Mouse (Mus musculus) right cerebral cortex, adult 18-20 months (tissue): ENCODE data around the gene Agpat1.

ENCODE experiments used
- DNase-seq: peaks from one replicate; pipeline ENCODE4 v3.0.0; 2022; ENCODE audit warnings: mixed read lengths

Agpat1 gene

DNA sequence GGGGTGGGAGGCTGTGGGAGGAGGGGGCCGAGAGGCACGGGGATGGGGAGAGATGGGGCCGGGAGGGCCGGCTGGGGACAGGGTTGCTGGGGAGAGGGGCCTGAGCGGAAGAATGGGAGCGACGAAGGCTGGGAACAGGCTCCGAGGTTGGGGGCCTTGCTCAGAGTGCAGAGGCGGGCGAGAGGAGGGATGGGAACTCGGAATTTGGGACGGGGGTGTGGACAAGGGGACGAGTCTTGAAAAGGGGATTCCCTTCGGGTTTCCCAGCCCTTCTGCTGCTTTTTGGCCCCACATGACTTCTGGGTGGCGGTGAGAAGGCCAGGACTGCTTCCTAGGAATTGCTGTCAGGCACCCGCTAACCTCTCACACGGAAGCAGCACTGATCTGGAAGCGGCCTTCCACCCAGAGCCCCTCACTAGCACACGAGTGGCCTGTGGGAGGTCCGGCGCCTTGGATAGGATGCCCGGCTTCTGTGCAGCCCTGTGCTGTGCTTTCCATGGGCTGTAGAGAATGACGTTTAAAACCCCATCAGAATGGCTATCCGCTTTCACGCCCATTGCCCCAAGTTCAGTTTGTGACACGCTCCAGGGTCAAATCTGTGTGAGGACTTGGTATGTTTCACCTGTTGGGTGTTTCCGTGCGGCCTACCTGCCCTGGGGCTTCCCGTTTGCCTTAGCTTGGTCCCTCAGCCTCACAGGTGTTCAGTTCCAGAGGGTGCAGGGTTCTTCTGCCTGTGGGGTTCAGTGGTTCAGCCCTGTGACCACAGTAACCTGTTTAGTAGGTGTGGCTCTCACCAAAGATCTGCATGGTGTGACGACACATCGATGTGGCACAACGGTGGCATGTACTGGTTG, 2.4 kb downstream of the Agpat1 start:
- no peak for DNase-seq

DNA sequence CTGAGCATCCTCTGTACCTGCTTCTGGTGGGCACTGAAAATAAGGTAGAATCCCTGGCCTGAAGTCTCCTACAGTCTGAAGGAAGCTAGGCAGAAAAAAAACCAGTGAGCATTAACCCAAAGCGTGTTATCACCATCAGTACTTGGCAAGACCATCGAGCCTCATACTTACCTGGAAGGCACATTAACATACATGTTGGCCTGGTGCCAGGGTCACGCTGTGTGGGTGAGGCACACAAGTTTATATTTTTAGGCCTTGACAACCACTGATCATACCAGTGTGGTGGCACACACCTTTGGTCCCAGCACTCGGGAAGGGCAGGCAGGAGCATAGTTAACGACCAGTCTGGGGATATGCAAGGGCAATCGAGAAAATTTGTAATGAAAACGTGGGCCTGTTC, 3.9 kb downstream of the Agpat1 start:
- DNase-seq = no peak

DNA sequence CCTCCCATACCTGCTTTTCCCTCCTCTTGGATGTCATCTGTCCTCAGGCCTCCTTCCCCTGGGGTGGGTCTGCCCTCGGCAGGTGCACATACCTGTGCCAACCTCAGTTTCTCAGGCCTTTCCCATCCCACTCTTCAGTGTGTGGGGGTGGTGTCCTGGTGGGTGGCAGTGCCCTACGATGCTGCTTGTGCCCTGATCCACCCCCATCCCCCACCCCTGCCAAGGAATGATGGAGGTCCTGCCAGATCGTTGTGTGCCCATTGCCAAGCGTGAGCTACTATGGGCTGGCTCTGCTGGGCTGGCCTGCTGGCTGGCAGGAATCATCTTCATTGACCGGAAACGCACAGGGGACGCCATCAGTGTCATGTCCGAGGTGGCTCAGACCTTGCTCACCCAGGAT, 7.0 kb downstream of the Agpat1 start:
- DNase-seq = no peak

DNA sequence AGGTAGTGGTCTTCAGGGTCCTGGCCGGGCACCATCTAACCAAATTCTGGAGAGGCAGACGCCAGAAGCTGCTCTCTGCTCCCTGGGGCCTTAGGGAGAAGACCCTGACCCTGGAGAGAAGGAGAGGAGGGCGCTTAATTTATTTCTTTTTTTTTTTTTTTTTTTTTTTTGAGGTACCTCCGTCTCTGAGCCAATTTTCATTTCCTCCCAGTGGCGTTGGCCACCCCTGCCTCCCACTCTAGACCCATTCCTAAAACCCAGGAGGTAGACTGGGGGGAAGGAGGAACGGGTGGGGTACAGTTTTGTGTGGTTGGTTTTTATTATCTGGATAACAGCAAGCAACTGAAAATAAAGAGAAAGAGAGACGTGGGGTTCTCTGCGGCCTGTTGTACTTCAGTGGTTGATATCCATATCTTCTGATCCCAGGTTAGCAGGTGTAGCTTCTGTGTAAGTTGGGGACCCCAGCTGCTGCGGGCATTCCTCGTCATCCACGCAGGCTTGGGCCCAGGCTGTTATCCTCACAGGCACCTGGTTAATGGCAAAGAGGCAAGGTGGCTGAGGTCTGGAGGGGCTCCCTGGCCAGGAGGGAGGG, 9.1 kb downstream of the Agpat1 start:
- no peak for DNase-seq

DNA sequence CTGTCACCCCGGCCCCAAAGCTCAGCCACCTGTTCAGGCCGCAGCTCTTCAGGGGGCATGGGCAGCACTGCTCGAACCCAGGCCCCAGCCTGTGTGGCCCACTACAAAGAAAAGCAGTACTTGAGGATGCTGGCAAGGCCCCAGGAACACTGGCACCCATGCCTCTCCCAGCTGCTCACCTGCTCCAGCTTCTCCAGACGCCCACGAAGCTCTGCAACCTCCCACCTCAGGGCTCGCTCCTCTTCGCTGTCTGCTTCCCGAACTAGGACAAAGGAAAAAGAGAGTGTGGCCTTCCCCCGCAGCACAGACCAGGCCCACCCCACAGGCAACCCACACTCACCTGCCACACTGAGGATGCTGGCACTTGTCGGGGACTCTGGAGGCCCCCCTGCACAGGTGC, 9.8 kb downstream of the Agpat1 start:
- peak; percentile 60 for DNase-seq

DNA sequence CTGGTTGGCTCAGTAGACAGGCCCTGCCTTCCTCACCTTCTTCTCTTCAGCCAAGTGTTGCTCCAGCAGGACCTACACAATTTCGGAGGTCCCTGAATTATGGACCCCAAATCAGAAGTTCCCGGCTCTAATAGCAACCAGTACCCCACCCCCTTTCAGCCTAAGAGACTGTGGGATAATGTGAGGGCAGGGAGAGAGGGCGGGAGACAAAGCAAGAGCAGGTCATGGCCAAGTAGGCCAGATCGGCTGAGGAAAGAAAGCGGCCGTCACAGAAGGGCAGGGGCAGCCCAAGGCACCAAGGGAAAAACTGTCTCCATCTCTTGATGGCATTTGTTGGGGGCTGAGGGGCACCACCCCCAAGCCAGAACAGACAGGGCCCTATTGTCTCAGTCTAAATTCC, 11.8 kb downstream of the Agpat1 start, which contains the start of gene Egfl8:
Gene Egfl8 (minus strand): TSS at position 101 of the 400 bp plus-strand sequence.
- DNase-seq = no peak

DNA sequence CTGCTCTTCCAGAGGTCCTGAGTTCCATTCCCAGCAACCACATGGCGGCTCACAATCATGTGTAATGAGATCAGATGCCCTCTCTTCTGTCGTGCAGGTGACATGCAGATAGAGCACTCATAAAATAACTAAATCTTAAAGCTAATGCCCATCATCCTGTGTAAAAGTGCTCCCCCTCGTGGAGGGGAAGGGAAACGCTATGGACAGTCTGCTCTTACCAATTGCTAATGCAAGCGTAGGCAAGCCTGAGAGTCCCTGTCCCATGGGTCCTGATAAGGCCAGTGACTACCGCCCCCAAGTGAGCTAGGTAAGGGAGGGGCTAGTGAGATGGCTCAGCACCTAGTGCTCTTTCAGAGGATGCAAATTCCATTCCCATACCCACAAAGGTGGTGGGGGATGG, 14.9 kb downstream of the Agpat1 start:
- DNase-seq = no peak

DNA sequence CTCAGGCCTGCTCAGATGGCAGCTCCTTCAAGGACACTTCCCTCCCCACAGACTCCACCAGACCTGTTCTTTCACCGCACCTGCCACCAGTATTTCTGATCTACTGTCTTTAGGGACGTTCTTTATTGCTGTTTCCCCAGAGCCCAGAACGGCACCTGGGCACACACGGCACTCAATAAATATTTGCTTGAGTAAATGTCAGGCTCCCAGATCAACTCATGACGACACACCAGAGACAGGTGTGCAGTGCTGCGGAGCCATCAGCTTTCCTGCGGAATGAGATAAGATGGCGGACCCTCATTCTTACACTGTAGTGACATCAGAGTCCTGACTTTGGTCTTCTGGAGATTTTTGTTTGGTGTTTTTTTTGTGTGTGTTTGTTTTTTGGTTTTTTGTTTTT, 16.9 kb downstream of the Agpat1 start:
- DNase-seq = no peak

DNA sequence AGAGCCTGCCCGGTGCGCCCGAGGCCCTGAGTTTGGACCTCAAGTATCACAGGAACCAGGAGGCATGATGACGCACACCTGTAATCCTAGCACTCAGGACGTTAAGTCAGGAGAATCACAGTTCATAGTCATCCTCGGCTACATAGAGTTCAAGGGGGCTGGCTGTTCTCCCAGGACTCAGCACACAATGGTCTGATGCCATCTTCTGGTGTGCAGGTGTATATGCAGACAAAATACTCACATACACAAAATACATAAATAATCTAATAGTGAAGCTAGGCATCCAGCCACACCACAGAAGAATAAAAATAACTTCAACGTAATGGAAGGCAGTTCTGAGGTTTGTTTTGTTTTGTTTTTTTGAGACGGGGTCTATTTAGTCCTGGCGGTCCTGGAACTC, 19.1 kb downstream of the Agpat1 start:
- DNase-seq = no peak

DNA sequence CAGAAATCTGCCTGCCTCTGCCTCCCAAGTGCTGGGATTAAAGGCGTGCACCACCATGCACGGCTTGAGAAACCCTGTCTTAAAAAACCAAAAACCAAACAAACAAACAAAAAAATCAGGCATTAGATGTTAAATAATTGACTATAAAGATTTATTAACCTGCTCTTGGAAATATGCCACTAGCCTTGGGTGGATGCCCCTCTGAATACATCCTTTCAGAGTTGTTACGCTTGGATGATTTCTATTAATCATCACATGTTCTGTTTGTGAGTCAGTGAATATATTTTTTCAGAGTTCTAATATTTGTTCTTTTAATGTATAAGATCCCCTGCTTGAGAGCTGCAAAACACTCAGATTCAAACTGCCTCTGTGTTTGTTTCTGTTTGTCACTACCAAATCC, 20.9 kb downstream of the Agpat1 start:
- no peak for DNase-seq

DNA sequence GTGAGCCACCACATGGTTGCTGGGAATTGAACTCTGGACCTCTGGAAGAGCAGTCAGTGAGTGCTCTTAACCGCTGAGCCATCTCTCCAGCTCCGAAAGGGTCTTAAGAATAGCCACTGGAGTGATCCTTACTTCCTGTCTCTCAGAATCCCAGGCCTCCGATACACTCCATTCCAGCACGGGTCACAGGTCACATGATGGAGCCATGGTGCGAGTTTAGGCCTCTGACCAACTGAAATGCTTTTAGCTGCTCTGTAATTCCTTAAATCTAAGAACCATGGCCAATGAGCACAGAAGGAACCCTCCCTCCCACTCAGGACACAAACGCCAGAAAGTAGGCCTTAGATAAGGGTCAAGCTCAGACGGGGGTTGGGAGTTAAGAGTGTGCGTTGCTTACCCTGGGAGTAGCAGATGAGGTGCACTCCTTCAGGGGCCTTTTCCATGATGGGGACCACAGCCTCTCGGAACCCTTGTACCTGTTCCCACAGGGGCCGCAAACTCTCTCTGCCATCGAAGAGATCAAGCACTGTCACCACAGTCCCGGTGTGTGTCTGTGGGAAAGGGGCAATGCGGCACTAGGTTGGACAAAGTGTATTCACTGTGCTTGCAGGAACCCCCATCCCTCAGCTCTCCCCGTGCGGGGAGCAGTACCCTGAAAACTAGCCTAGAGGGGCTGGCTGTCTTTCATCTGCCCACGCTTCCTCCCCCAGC, 22.2 kb downstream of the Agpat1 start:
- DNase-seq = no peak

DNA sequence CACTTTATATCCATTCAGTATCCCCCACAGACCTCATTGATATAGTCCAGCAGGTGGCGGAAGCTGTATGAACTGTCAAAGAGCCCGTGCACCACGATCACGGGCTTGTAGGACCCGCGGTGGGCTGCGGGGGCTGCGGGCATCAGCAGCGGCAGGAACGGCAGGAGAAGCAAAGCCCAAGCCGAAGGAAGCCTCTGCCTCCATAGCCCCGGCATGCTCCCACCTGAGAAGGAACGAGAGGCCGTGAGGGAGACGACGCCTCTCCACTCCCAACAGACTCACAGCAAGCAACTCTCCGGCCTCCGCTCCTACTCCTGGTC, 22.7 kb downstream of the Agpat1 start:
- no peak for DNase-seq

DNA sequence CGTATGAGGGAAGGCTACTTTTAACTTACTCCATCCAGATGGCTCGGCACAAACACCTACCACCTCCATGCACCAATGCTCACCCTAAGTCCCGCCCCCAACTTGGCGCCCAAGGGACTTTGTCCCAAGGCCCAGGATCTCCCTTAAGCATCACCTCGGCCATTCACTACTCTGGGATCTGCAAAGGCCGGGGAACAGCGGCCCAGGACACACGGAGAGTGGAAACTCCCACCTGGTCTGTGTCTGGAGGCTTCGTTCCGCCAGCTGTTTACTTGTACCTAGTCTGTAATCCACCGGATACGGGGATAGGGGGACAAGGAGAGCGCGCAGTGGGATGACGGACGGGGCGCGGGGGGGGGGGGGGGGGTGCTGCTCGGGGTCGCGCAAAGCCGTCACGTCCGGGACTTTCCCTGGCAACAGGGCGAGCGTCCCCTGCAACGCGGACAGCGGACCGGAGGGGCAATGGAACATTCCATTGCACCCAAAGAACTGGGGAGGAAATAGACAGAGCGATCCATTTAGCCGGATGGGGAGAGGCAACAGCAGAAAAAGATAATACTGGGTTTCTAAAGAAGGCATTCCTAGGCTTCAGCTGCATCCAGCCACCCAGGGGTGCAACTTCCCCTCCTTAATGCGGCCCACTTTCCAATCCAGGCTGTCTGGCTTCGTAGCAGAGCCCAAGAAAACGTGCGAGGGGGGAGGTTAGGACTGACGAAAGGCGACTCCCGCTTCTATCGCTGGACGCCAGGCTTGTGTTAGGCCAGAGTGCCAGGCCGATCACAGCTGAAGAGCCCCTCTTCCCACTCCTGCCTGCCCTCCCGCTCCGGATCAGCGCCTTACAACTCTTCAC, 23.3 kb downstream of the Agpat1 start:
- peak; percentile 91 for DNase-seq

DNA sequence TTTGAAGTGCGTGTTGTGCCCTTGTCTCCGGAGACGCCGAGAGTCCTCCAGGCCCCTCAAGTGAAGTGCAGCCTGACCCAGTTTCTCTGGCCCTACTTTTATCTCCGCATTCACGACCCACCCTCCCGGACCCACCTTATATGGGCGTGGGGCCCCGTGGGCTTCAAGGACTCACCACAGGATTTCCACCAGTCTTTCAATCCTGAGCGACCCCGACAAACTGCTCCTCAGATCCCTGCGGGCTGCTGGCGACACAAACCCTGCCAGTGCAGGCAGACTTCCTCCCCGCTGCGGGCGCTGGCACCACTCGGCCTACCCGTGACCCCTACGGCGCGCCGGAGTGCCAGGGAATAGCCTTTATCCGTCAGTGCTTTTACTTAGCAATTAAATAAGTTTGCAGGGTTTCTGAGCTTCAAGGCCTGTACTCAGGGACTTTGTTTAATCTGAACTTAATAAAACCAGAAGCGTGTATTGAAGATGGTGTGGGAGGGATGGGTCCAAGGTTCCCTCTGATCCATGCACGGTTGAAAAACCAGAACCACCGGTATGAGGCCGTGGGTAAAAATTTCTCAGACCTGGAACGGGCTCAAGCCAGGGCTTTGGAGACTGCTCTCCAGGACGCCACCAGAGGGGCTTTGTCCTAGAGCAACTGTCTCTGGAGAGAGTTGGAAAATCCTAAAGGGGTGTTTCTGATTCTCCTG, 24.0 kb downstream of the Agpat1 start, which contains the start of gene Ppt2:
Gene Ppt2 (minus strand): TSS at position 568 of the 701 bp plus-strand sequence.
- DNase-seq = no peak

DNA sequence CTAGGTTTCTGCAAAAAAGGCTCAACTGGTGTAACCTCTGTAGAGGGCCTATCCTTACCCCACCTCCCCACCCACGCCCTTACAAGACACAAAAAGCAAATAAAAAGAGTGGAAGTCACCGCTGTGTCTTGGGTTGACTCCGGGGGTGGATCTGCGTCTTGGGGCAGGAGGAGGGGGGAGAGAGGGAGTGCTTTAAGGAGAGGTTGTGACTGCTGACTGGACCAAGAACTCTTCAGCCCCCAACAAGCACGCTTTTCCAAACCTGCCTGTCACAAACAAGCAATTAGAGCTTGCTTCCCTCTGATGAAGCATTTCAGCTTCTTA, 24.5 kb downstream of the Agpat1 start:
- DNase-seq = no peak

DNA sequence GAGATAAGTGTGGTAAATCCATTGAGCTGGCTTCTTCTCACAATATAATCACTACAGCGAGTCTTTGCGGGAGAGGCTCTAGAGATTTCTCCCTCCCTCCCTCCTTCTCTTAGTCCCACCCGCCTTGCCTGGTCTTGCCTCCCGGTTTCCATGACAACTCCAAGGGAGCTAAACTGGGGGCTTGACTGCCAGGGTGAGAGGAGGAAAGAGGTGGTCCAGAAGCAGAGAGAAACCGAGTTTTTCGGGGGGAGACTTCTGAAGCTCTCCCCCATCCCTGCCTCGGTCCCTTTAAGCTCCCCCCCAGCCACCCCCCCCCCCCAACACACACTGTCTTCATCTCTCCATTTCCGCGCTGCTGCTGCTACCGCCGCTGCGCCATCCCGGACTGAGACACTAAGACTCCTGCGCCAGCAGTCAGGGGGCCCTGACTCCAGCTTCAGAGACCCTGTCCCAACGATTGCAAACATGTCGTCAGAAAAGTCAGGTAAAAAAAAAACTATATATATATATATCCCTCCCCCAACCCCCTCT, 25.2 kb downstream of the Agpat1 start, which contains the start of gene Prrt1:
Gene Prrt1 (plus strand): TSS at position 313 of the 531 bp plus-strand sequence.
- DNase-seq = peak; percentile 78

DNA sequence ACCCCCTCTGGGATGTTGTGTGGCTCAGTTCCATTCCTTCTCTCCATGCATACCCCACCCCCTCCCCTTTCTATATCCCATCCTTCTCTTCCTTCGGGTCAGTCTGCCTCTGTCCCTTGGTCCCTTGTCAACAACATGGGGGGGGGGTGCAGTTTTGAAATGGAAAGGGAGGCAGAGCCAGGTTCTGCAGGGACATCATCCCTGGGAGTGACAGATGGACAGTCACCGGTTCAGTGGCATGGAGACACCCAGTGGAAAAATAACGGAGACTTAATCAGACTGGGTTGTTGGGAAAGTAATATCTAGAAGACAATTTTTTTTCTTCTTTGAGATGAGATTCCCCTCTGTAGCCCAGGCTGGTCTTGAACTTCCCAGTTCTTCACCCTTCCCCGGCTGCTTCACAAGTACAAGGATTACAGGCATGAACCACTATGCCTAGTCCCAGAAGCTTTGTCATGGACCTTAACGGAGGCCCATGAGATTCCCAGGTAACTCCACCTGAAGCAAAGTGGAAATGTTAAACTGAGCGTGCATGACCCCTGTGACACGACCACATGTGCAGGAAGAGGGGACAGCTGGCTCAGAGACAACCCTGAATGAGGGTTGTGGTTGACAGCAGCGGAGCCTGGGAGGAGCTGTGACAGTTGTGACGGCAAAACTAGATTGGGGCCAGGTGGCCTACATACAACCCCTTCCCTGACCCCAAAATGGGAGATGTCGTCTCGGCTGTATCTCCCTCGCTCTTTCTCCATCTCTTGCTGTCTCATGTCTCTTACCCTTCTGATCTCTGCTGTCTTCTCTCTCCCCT, 25.9 kb downstream of the Agpat1 start:
- DNase-seq = no peak

DNA sequence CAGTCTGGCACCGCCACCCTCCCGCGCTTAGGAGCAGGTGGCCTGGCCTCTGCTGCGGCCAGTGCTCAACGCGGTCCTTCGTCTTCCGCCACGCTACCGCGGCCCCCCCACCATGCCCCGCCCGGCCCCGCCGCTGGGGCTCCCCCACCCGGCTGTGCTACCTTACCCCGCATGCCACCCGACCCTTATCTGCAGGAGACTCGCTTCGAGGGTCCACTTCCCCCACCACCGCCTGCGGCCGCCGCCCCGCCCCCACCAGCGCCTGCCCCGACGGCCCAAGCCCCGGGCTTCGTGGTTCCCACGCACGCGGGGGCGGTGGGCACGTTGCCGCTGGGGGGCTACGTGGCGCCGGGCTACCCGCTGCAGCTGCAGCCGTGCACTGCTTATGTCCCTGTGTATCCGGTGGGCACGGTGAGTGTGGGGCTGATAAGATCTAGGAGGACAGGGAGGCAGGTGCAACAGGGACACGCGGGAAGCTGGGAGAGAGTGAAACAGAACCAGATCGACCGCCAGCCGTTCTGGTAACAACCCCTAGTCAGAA, 26.8 kb downstream of the Agpat1 start:
- DNase-seq = no peak

DNA sequence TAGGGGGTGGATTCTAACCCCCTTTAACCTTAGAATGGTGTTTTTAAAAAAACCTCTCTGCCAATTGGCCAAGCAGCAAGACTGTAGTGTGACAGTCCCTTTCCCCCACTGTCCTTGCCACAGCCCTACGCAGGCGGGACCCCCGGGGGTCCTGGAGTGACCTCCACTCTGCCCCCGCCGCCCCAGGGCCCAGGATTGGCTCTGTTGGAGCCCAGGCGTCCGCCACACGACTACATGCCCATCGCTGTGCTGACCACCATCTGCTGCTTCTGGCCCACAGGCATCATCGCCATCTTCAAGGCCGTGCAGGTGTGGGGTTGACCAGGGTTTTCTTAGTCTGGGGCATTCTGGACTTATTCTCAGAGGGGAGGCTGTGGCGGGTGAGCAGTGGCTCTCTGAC, 27.6 kb downstream of the Agpat1 start:
- no peak for DNase-seq

DNA sequence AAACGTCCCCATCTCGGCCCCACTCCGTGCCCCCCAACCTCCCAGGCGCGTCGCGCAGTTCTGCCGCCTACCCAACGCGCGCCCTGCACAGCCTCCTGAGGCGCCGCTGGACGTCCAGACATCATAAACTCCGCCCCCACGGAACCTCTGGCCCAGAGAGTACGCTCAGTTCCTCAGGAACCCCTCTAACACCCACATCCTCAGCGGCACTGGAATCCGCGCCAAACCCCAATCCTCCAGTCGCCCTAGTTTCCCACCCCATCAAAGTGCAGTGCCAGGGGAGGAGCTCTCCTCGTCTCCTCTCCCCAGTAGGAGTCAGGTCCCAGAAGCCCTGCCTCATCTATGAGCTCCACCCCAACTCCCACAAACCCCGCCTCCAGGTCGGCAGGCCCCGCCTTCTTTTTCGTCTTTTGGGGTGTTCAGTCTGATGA, 28.2 kb downstream of the Agpat1 start:
- DNase-seq = peak; percentile 94

DNA sequence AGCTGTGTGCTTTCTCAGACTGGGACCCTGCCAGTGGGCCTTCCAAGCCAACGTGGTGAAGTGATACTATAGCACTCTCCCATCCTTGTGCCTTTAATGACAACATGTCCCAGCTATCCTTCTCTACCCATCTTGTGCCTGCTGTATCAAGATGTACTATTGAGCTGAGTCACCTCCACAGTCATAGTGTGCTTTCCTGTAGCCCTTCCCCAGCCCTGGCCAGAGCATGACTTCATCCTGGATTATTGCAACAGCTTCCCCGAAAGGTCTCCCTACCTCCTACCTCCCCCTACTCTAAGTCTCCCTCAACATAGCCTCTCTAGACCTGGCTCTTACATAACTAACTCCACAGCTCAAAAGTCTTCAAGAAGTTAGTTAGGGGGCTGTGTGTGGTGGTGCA, 31.6 kb downstream of the Agpat1 start:
- no peak for DNase-seq
